Mouse (Mus musculus): ENCODE measurements around the gene Cpa5. TPM values are rescaled to one million over a fixed set of nuclear protein-coding genes. Genes with fewer than 3 reads are reported as not detected.

The Cpa5 gene
- polyA plus RNA-seq, 1 experiment from 2014 or later = 0.10 TPM

DNA sequence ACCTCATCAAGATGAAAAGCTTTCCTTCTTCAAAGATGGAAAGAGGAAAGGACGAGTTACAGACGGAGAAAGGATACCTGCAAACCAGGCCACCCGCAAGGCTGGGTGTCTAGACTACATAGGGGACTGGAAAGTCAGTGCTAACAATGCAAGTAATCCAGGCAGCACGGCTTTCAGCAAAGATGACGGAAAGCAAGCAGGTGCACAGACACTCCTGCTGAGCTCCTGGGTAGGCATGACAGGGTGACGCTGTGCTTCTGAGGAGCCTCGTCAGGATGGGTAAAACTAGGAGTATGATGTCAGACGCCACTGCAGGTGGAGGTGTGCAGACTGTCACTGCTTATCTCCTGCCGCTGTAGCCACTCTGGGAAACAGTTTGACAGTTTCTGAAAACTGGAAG, 66.8 kb downstream of the Cpa5 start:
- no peaks in the 10 kb centered on the region for H3K9me3 ChIP-seq (replicated peaks; ENCODE audit: control insufficient read depth, low read length)
- H3K27me3 ChIP-seq (replicated peaks; ENCODE audit: control insufficient read depth, insufficient read depth, low read length) = no peaks in the 10 kb centered on the region
- H3K4me1 ChIP-seq (ENCODE audit: control insufficient read depth, insufficient read depth, low read length) = peaks cover 31% of the 10 kb centered on the region
- DNase-seq (ENCODE audit: low spot score) (no peak), ATAC-seq (no peak)
- peak overlapping the region; percentile 44; the same call in 1 of the 2 replicates for H3K27ac ChIP-seq (ENCODE audit: low read depth, low read length)
- no peaks in the 10 kb centered on the region for H3K36me3 ChIP-seq (ENCODE audit: control insufficient read depth, insufficient read depth, low read length)
- H3K4me3 ChIP-seq (ENCODE audit: low read depth, low read length) = no peak overlapping the region
- 67% methylated on average over 9 of the region's 9 CpGs for WGBS
- H3K4me2 ChIP-seq (ENCODE audit: low read length) = no peak overlapping the region
- H3K9ac ChIP-seq (ENCODE audit: low read length) = peak overlapping the region; percentile 21; the same call in 1 of the 2 replicates

DNA sequence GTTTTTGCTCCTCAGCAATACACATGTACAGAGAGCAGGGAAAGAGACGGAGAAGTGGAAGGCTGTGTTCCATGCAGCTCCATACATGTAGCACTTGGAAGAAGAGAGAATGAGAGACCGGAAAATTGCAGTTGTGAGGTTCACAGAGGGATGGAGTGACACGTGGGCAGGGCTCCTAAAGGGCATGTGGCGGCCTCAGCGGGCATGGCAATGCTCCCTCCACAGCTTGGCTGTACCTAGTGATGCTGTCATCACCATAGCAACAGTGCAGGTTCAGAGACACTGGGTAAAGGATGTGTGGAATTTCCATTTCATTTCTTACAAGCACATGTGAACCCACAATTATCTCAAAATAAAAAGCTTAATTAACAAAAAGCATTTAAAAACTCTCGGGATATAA, 67.7 kb downstream of the Cpa5 start:
- peak; percentile 54; the same call in 1 of the 2 replicates for ATAC-seq
- H3K9ac ChIP-seq (ENCODE audit: low read length) = no peak overlapping the region; the same call in 1 of the 2 replicates
- H3K9me3 ChIP-seq (replicated peaks; ENCODE audit: control insufficient read depth, low read length) = no peaks in the 10 kb centered on the region
- peak; percentile 77 for DNase-seq (ENCODE audit: low spot score)
- no peak overlapping the region for H3K4me2 ChIP-seq (ENCODE audit: low read length)
- peak overlapping the region; percentile 77 for H3K27ac ChIP-seq (ENCODE audit: low read depth, low read length)
- 33% methylated on average over 6 of the region's 6 CpGs for WGBS
- peaks cover 34% of the 10 kb centered on the region for H3K4me1 ChIP-seq (ENCODE audit: control insufficient read depth, insufficient read depth, low read length)
- no peaks in the 10 kb centered on the region for H3K36me3 ChIP-seq (ENCODE audit: control insufficient read depth, insufficient read depth, low read length)
- no peak overlapping the region for H3K4me3 ChIP-seq (ENCODE audit: low read depth, low read length)
- H3K27me3 ChIP-seq (replicated peaks; ENCODE audit: control insufficient read depth, insufficient read depth, low read length) = no peaks in the 10 kb centered on the region

DNA sequence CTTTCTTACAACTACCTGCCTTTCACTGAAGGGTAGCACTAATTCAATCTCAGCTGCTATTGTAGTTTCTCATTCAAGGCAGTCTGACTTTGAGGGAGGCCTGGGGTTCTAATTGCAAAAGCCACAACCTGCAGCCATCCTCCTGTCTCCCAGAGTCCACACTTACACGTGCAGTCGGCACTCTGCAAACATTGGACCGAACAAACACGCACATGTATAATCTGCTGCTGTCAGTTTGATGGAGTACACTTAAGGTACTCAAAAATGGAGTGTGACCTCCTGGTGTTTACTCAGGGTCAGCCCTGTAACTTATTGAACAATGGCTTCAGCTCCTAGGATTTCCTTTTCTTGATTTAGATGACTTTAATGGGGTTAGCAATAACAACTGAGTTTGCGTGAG, 68.8 kb downstream of the Cpa5 start:
- ATAC-seq (no peak), DNase-seq (ENCODE audit: low spot score) (no peak)
- WGBS = 66% methylated on average over 5 of the region's 5 CpGs
- Histone ChIP-seq H3K9ac (ENCODE audit: low read length) (no peak overlapping the region), H3K4me2 (ENCODE audit: low read length) (no peak overlapping the region), H3K4me1 (ENCODE audit: control insufficient read depth, insufficient read depth, low read length) (peaks cover 25% of the 10 kb centered on the region), H3K27me3 (replicated peaks; ENCODE audit: control insufficient read depth, insufficient read depth, low read length) (no peaks in the 10 kb centered on the region), H3K27ac (ENCODE audit: low read depth, low read length) (no peak overlapping the region), H3K9me3 (replicated peaks; ENCODE audit: control insufficient read depth, low read length) (no peaks in the 10 kb centered on the region), H3K4me3 (ENCODE audit: low read depth, low read length) (no peak overlapping the region), H3K36me3 (ENCODE audit: control insufficient read depth, insufficient read depth, low read length) (no peaks in the 10 kb centered on the region)

DNA sequence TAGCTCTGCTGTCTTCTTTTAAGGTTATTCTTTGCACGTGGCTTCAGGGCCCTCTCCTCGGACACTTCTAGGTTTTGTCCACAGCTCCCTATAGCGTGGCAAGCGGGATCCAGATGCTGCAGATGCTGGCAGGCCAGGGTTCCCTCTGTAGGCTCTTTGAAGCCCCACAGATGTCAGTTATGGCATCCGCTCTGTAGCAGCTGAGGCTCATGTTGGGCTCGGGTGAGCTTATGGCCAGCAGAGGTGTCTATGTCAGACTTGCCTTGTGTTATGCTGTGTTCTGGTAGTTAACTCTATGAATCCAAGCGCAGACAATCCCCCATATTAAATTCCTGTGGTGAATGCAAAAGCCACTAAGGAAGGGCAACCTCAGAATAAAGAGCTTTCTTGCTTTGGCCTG, 69.6 kb downstream of the Cpa5 start:
- Histone ChIP-seq H3K4me3 (ENCODE audit: low read depth, low read length) (no peak overlapping the region), H3K9me3 (replicated peaks; ENCODE audit: control insufficient read depth, low read length) (no peaks in the 10 kb centered on the region), H3K36me3 (ENCODE audit: control insufficient read depth, insufficient read depth, low read length) (no peaks in the 10 kb centered on the region), H3K27ac (ENCODE audit: low read depth, low read length) (no peak overlapping the region), H3K4me1 (ENCODE audit: control insufficient read depth, insufficient read depth, low read length) (peaks cover 16% of the 10 kb centered on the region), H3K4me2 (ENCODE audit: low read length) (no peak overlapping the region), H3K9ac (ENCODE audit: low read length) (no peak overlapping the region), H3K27me3 (replicated peaks; ENCODE audit: control insufficient read depth, insufficient read depth, low read length) (no peaks in the 10 kb centered on the region)
- DNase-seq (ENCODE audit: low spot score) = no peak
- ATAC-seq = no peak
- 86% methylated on average over 7 of the region's 7 CpGs for WGBS

Other genes with a start within 250 kb of the Cpa5 start
- 79.2 and 82.8 TPM in 2 replicates for gene Zc3hc1, start 220.0 kb upstream of the Cpa5 start, polyA plus RNA-seq (2014; fragmentation: Nextera tagmentation; extraction: Ambion mirVana)
- gene Klhdc10, start 209.1 kb upstream of the Cpa5 start, polyA plus RNA-seq (2014; fragmentation: Nextera tagmentation; extraction: Ambion mirVana) = 35.2 and 41.1 TPM in 2 replicates
- 37.8 and 44.5 TPM in 2 replicates for gene Tmem209, start 101.2 kb upstream of the Cpa5 start, polyA plus RNA-seq (2014; fragmentation: Nextera tagmentation; extraction: Ambion mirVana)
- 0.16 and 0.20 TPM in 2 replicates for gene Ssmem1, start 101.2 kb upstream of the Cpa5 start, polyA plus RNA-seq (2014; fragmentation: Nextera tagmentation; extraction: Ambion mirVana)
- 4.5 and 5.4 TPM in 2 replicates for gene Cpa2, start 69.4 kb upstream of the Cpa5 start, polyA plus RNA-seq (2014; fragmentation: Nextera tagmentation; extraction: Ambion mirVana)
- gene Cpa4, start 42.6 kb upstream of the Cpa5 start, polyA plus RNA-seq (2014; fragmentation: Nextera tagmentation; extraction: Ambion mirVana) = 2.3 and 2.8 TPM in 2 replicates
- gene Cpa1, start 28.2 kb downstream of the Cpa5 start, polyA plus RNA-seq (2014; fragmentation: Nextera tagmentation; extraction: Ambion mirVana) = 0.58 and 1.5 TPM in 2 replicates
- 15.6 and 16.6 TPM in 2 replicates for gene Cep41, start 82.7 kb downstream of the Cpa5 start, polyA plus RNA-seq (2014; fragmentation: Nextera tagmentation; extraction: Ambion mirVana)
- 409 and 464 TPM in 2 replicates for gene Mest, start 112.5 kb downstream of the Cpa5 start, polyA plus RNA-seq (2014; fragmentation: Nextera tagmentation; extraction: Ambion mirVana)

Measured in forebrain, embryonic 14.5 days (tissue).